Mouse (Mus musculus): ENCODE measurements around the gene Slc26a11. TPM values are rescaled to one million over a fixed set of nuclear protein-coding genes. Genes with fewer than 3 reads are reported as not detected.

The Slc26a11 gene
- polyA plus RNA-seq, 1 experiment = 21.7 TPM

GRCm38 (mm10) chr11:119339179-119339578 is 16.2 kb upstream of the Slc26a11 start:
- Histone ChIP-seq H3K4me3 (ENCODE audit: control insufficient read depth, insufficient read depth, low read length) (no peak overlapping the region), H3K4me1 (replicated peaks; ENCODE audit: control insufficient read depth, insufficient read depth, low read length) (no peaks in the 10 kb centered on the region), H3K27ac (ENCODE audit: control insufficient read depth, insufficient read depth, low read length) (no peak overlapping the region), H3K36me3 (ENCODE audit: control insufficient read depth, insufficient read depth, low read length) (no peaks in the 10 kb centered on the region), H3K27me3 (ENCODE audit: control insufficient read depth, insufficient read depth, low read length) (no peaks in the 10 kb centered on the region)
- DNase-seq = no peak
- no peak for TF ChIP-seq POLR2A (IDR thresholded peaks at IDR 0.05; ENCODE audit: control insufficient read depth, extremely low read depth, insufficient read depth, low read length, poor library complexity)
- no peak for TF ChIP-seq CTCF (IDR thresholded peaks at IDR 0.05; ENCODE audit: borderline replicate concordance, control insufficient read depth, extremely low read depth, insufficient read depth, low read length, poor library complexity)
- 63% methylated on average over 5 of the region's 5 CpGs for WGBS

GRCm38 (mm10) chr11:119339637-119340036 is 15.7 kb upstream of the Slc26a11 start:
- no peak for TF ChIP-seq POLR2A (IDR thresholded peaks at IDR 0.05; ENCODE audit: control insufficient read depth, extremely low read depth, insufficient read depth, low read length, poor library complexity)
- Histone ChIP-seq H3K36me3 (ENCODE audit: control insufficient read depth, insufficient read depth, low read length) (no peaks in the 10 kb centered on the region), H3K27me3 (ENCODE audit: control insufficient read depth, insufficient read depth, low read length) (no peaks in the 10 kb centered on the region), H3K4me1 (replicated peaks; ENCODE audit: control insufficient read depth, insufficient read depth, low read length) (peaks cover 3% of the 10 kb centered on the region), H3K27ac (ENCODE audit: control insufficient read depth, insufficient read depth, low read length) (no peak overlapping the region), H3K4me3 (ENCODE audit: control insufficient read depth, insufficient read depth, low read length) (no peak overlapping the region)
- DNase-seq = peak; percentile 79
- 3% methylated on average over 5 of the region's 5 CpGs for WGBS

GRCm38 (mm10) chr11:119344178-119344577 is 11.2 kb upstream of the Slc26a11 start:
- Histone ChIP-seq H3K27ac (ENCODE audit: control insufficient read depth, insufficient read depth, low read length) (no peak overlapping the region), H3K4me1 (replicated peaks; ENCODE audit: control insufficient read depth, insufficient read depth, low read length) (peaks cover 15% of the 10 kb centered on the region), H3K27me3 (ENCODE audit: control insufficient read depth, insufficient read depth, low read length) (no peaks in the 10 kb centered on the region), H3K36me3 (ENCODE audit: control insufficient read depth, insufficient read depth, low read length) (no peaks in the 10 kb centered on the region), H3K4me3 (ENCODE audit: control insufficient read depth, insufficient read depth, low read length) (no peak overlapping the region)
- TF ChIP-seq POLR2A (IDR thresholded peaks at IDR 0.05; ENCODE audit: control insufficient read depth, extremely low read depth, insufficient read depth, low read length, poor library complexity) = no peak
- TF ChIP-seq CTCF (IDR thresholded peaks at IDR 0.05; ENCODE audit: borderline replicate concordance, control insufficient read depth, extremely low read depth, insufficient read depth, low read length, poor library complexity) = no peak
- 84% methylated on average over 8 of the region's 8 CpGs for WGBS
- DNase-seq = no peak

GRCm38 (mm10) chr11:119344865-119345264 is 10.5 kb upstream of the Slc26a11 start:
- H3K27ac ChIP-seq (ENCODE audit: control insufficient read depth, insufficient read depth, low read length) = no peak overlapping the region
- no peak for TF ChIP-seq POLR2A (IDR thresholded peaks at IDR 0.05; ENCODE audit: control insufficient read depth, extremely low read depth, insufficient read depth, low read length, poor library complexity)
- no peak for TF ChIP-seq CTCF (IDR thresholded peaks at IDR 0.05; ENCODE audit: borderline replicate concordance, control insufficient read depth, extremely low read depth, insufficient read depth, low read length, poor library complexity)
- H3K27me3 ChIP-seq (ENCODE audit: control insufficient read depth, insufficient read depth, low read length) = no peaks in the 10 kb centered on the region
- no peaks in the 10 kb centered on the region for H3K36me3 ChIP-seq (ENCODE audit: control insufficient read depth, insufficient read depth, low read length)
- no peak overlapping the region for H3K4me3 ChIP-seq (ENCODE audit: control insufficient read depth, insufficient read depth, low read length)
- peak; percentile 22 for DNase-seq
- WGBS = 12% methylated on average over 6 of the region's 6 CpGs
- H3K4me1 ChIP-seq (replicated peaks; ENCODE audit: control insufficient read depth, insufficient read depth, low read length) = peaks cover 15% of the 10 kb centered on the region

GRCm38 (mm10) chr11:119347125-119347524 is 8.2 kb upstream of the Slc26a11 start:
- H3K36me3 ChIP-seq (ENCODE audit: control insufficient read depth, insufficient read depth, low read length) = no peaks in the 10 kb centered on the region
- WGBS = 51% methylated on average over 4 of the region's 4 CpGs
- no peak for TF ChIP-seq CTCF (IDR thresholded peaks at IDR 0.05; ENCODE audit: borderline replicate concordance, control insufficient read depth, extremely low read depth, insufficient read depth, low read length, poor library complexity)
- no peak for TF ChIP-seq POLR2A (IDR thresholded peaks at IDR 0.05; ENCODE audit: control insufficient read depth, extremely low read depth, insufficient read depth, low read length, poor library complexity)
- H3K4me1 ChIP-seq (replicated peaks; ENCODE audit: control insufficient read depth, insufficient read depth, low read length) = peaks cover 18% of the 10 kb centered on the region
- H3K4me3 ChIP-seq (ENCODE audit: control insufficient read depth, insufficient read depth, low read length) = no peak overlapping the region
- no peaks in the 10 kb centered on the region for H3K27me3 ChIP-seq (ENCODE audit: control insufficient read depth, insufficient read depth, low read length)
- DNase-seq = no peak
- no peak overlapping the region for H3K27ac ChIP-seq (ENCODE audit: control insufficient read depth, insufficient read depth, low read length)

GRCm38 (mm10) chr11:119352113-119352512 is 3.2 kb upstream of the Slc26a11 start:
- peaks cover 34% of the 10 kb centered on the region for H3K4me1 ChIP-seq (replicated peaks; ENCODE audit: control insufficient read depth, insufficient read depth, low read length)
- DNase-seq = no peak
- WGBS = 10% methylated on average over 7 of the region's 7 CpGs
- no peak for TF ChIP-seq CTCF (IDR thresholded peaks at IDR 0.05; ENCODE audit: borderline replicate concordance, control insufficient read depth, extremely low read depth, insufficient read depth, low read length, poor library complexity)
- TF ChIP-seq POLR2A (IDR thresholded peaks at IDR 0.05; ENCODE audit: control insufficient read depth, extremely low read depth, insufficient read depth, low read length, poor library complexity) = no peak
- H3K4me3 ChIP-seq (ENCODE audit: control insufficient read depth, insufficient read depth, low read length) = no peak overlapping the region
- H3K36me3 ChIP-seq (ENCODE audit: control insufficient read depth, insufficient read depth, low read length) = no peaks in the 10 kb centered on the region
- H3K27ac ChIP-seq (ENCODE audit: control insufficient read depth, insufficient read depth, low read length) = no peak overlapping the region
- H3K27me3 ChIP-seq (ENCODE audit: control insufficient read depth, insufficient read depth, low read length) = no peaks in the 10 kb centered on the region

GRCm38 (mm10) chr11:119353946-119354345 is 1.4 kb upstream of the Slc26a11 start:
- H3K4me3 ChIP-seq (ENCODE audit: control insufficient read depth, insufficient read depth, low read length) = no peak overlapping the region
- TF ChIP-seq CTCF (IDR thresholded peaks at IDR 0.05; ENCODE audit: borderline replicate concordance, control insufficient read depth, extremely low read depth, insufficient read depth, low read length, poor library complexity) (no peak), POLR2A (IDR thresholded peaks at IDR 0.05; ENCODE audit: control insufficient read depth, extremely low read depth, insufficient read depth, low read length, poor library complexity) (no peak)
- peaks cover 30% of the 10 kb centered on the region for H3K4me1 ChIP-seq (replicated peaks; ENCODE audit: control insufficient read depth, insufficient read depth, low read length)
- no peak overlapping the region for H3K27ac ChIP-seq (ENCODE audit: control insufficient read depth, insufficient read depth, low read length)
- H3K27me3 ChIP-seq (ENCODE audit: control insufficient read depth, insufficient read depth, low read length) = no peaks in the 10 kb centered on the region
- H3K36me3 ChIP-seq (ENCODE audit: control insufficient read depth, insufficient read depth, low read length) = no peaks in the 10 kb centered on the region
- no peak for DNase-seq
- 77% methylated on average over 4 of the region's 4 CpGs for WGBS

All from thymus, adult 2 months (tissue).